Mouse (Mus musculus): ENCODE data around the gene Rab7.
"Not testable (repeated sequence)": the region's sequence is repeated elsewhere in the genome, so short reads cannot be mapped to it uniquely, and the experiment has no call there.

DNA sequence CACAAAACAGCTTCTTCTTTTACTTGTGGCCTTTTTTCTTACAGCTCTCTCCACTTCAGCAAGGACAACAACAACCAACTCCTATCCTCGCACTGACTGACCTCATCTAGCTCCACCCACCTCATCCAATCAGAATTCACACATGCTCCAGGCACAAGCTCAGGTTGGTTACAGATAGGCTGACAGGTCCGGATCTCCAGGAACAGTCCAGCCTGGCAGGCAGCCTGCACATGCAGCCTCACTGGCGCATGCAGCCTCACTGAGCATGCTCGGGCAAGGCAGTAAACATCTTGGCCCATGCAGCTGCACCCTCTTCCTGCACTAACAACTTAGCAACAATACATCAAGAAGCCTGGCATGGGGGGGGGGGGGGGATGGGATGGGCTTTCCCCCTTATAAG lies 82.6 kb downstream of the Rab7 start:
- TF ChIP-seq CTCF (IDR thresholded peaks at IDR 0.05; ENCODE audit: extremely low read depth, insufficient read length, insufficient replicate concordance, low read depth, low read length); POLR2A (IDR thresholded peaks at IDR 0.05; ENCODE audit: low read depth, low read length): not testable (repeated sequence)
